Mouse (Mus musculus): ENCODE results near the gene Aak1.

- no peak for TF ChIP-seq CTCF (IDR thresholded peaks at IDR 0.05; ENCODE audit: low read depth)
- no peak for TF ChIP-seq EP300 (IDR thresholded peaks at IDR 0.05; ENCODE audit: low read depth)
Measured at GRCm38 (mm10) chr6:87009692-87010328, 160.5 kb downstream of the Aak1 start.

Data from liver, postnatal 0 days (tissue).